Mouse (Mus musculus): ENCODE data around the gene Slc12a5. TPM values are rescaled to one million over a fixed set of nuclear protein-coding genes. Genes with fewer than 3 reads are reported as not detected.

Slc12a5 gene
- polyA plus RNA-seq (2015; fragmentation: Nextera tagmentation; extraction: Ambion mirVana) = 0.80 and 0.97 TPM in 2 replicates

GRCm38 (mm10) chr2:164960716-164961441 lies at the start of gene Slc12a5:
Gene Slc12a5 (plus strand): TSS chr2:164960802.
- H3K4me2 ChIP-seq (replicated peaks) = peak within 1 kb of the TSS; percentile 70
- H3K4me1 ChIP-seq (replicated peaks) = peaks cover 9% of the 10 kb centered on the region; the same call in 1 of the 2 replicates
- WGBS = under 1% methylated on average over 25 of the region's 54 CpGs
- no peak within 1 kb of the TSS for H3K27ac ChIP-seq
- peak; percentile 85 for ATAC-seq
- H3K27me3 ChIP-seq (replicated peaks) = peaks cover 5% of the 10 kb centered on the region; the same call in 1 of the 2 replicates
- H3K36me3 ChIP-seq = no peaks in the 10 kb centered on the region
- no peaks in the 10 kb centered on the region for H3K9me3 ChIP-seq
- H3K9ac ChIP-seq = peak within 1 kb of the TSS; percentile 45
- H3K4me3 ChIP-seq (replicated peaks) = peak within 1 kb of the TSS; percentile 55

DNA sequence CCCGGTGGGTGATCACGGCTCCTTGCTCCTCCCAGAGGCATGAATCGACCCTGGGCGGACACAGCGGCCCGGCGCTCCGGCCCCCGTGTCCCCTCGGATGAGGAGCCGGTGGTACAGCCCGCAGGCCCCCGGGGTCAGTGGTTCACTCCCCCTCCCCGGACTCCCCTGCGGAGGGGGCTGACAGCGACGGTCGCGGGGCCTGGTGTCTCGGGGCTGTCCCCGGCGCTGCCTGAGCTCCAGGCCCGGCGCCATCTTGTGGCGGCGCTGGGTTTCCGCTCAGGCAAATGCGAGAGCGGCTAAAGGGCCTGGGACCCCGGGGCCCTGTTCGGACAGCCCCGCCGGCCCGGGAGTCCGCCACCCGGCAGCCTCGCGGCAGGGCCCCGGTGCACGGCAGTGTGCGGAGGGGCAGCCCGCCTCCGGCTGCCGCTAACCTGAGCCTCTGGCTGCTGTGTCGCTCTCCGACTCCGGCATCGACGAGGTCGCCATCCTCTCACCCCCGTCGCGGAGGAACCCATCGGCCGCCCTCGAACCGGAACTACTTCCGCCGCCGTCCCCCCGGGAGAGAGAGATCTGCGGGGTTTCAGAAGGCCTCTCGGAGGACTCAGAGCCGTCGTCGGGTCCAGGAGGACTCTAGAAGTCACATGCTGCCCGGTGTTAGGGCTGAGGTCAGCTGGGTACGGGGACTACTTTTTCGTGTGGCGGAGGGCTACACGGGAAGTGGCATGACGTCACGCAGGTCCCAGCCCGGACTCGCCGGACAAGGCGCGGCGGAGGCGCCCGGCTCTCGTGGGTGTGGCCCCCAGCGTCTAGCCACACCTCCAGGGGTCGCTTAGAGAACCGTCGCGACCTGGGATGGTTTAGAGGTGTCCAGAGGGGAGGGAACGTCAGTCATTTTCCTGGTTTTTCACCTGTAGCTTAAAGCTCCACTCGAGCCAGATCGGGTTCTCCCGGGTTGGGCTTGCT lies 49.2 kb upstream of the Slc12a5 start, which contains the start of gene Zfp335:
Gene Zfp335, minus strand, starts transcription at position 672 of the 963 bp plus-strand sequence.
- H3K9me3 ChIP-seq = no peaks in the 10 kb centered on the region
- WGBS = under 1% methylated on average over 91 of the region's 91 CpGs
- H3K36me3 ChIP-seq = peaks cover 28% of the 10 kb centered on the region

DNA sequence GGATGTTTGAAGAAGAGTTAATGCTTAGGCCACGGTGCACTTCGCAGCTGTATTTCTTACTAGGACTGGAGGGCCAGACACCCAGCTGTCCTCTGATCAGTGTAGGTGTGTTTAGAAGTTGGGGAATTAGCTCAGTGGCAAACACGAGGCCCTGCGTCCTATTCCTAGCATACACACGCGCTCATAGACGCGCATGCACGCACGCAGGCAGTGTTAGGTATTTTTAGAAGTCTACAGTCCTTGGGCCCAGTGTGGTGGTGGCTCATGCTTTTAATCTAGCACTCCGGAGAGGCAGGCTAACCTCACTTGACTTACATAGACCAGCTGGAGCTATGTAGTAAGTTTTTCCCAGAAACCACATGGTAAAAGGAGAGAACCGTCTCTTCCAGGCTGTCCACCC lies 48.5 kb upstream of the Slc12a5 start:
- Histone ChIP-seq H3K27me3 (replicated peaks) (no peaks in the 10 kb centered on the region), H3K9me3 (no peaks in the 10 kb centered on the region), H3K27ac (peak overlapping the region; percentile 99), H3K4me2 (replicated peaks) (peak overlapping the region; percentile 87), H3K36me3 (peaks cover 22% of the 10 kb centered on the region), H3K4me3 (replicated peaks) (peak overlapping the region; percentile 84), H3K9ac (peak overlapping the region; percentile 95), H3K4me1 (replicated peaks) (peaks cover 24% of the 10 kb centered on the region)
- ATAC-seq = peak; percentile 47
- 4% methylated on average over 12 of the region's 12 CpGs for WGBS

More for the DNA sequence above, 49.2 kb upstream of the Slc12a5 start, which contains the start of gene Zfp335:
- Histone ChIP-seq H3K4me2 (replicated peaks) (peak within 1 kb of the TSS; percentile 87), H3K27ac (peak within 1 kb of the TSS; percentile 99), H3K27me3 (replicated peaks) (no peaks in the 10 kb centered on the region), H3K9ac (peak within 1 kb of the TSS; percentile 95), H3K4me3 (replicated peaks) (peak within 1 kb of the TSS; percentile 84), H3K4me1 (replicated peaks) (peaks cover 24% of the 10 kb centered on the region)
- ATAC-seq = peak; percentile 93

DNA sequence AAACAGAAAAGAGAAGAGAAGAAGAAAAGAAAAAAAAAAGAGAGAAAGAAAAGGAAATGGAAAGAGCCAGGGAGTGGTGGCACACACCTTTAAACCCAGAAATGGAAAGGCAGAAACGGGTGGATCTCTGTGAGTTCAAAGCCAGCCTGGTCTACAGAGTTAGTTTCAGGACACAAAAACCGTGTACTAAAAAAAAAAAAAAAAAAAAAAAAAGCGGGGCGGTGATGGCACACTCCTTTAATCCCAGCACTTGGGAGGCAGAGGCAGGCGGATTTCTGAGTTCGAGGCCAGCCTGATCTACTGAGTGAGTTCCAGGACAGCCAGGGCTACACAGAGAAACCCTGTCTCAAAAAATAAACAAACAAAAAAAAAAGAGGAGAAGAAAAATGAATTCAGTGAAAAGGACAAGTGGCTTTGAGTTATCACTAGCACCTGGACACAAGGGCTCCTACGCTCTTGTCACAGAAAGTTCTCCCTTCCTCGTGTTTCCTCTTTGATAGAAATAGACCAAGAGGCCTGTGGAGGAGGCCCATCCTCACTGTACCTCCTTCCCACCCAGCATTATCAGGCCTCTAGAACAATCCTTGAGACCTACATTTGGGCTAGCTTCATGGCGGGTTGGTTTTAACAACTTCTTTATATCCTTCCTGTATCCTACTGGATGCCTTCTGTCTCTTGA lies 47.7 kb upstream of the Slc12a5 start:
- H3K36me3 ChIP-seq = peaks cover 14% of the 10 kb centered on the region
- no peak overlapping the region for H3K9ac ChIP-seq
- peaks cover 24% of the 10 kb centered on the region for H3K4me1 ChIP-seq (replicated peaks)
- no peak overlapping the region; the same call in 1 of the 2 replicates for H3K4me3 ChIP-seq (replicated peaks)
- H3K27ac ChIP-seq = no peak overlapping the region
- WGBS = 84% methylated on average over 9 of the region's 9 CpGs
- H3K4me2 ChIP-seq (replicated peaks) = peak overlapping the region; percentile 87
- H3K9me3 ChIP-seq = no peaks in the 10 kb centered on the region
- H3K27me3 ChIP-seq (replicated peaks) = no peaks in the 10 kb centered on the region
- ATAC-seq = no peak

GRCm38 (mm10) chr2:164913428-164913786 lies 47.2 kb upstream of the Slc12a5 start:
- H3K9me3 ChIP-seq = no peaks in the 10 kb centered on the region
- 68% methylated on average over 2 of the region's 2 CpGs for WGBS
- no peak overlapping the region for H3K9ac ChIP-seq
- H3K27me3 ChIP-seq (replicated peaks) = no peaks in the 10 kb centered on the region
- H3K27ac ChIP-seq = no peak overlapping the region
- H3K4me1 ChIP-seq (replicated peaks) = peaks cover 24% of the 10 kb centered on the region
- no peak overlapping the region for H3K4me2 ChIP-seq (replicated peaks)
- H3K4me3 ChIP-seq (replicated peaks) = no peak overlapping the region
- no peak for ATAC-seq
- H3K36me3 ChIP-seq = peaks cover 9% of the 10 kb centered on the region

DNA sequence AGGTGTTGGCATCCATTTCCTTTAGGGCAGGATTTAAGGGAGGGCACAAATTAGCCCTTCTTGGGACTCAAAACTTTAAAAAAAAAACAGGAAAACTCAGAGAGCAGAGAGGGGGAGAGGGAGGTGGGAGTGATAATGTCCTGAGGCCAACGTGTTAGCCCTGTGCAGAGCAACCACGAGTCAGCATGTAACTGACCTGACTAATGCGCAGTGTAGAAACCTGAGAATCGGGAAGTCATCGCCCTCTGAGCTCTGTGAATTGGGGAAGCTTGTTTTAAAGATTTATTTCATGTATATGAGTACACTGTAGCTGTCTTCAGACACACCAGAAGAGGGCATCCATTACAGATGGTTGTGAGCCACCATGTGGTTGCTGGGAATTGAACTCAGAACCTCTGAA lies 43.8 kb upstream of the Slc12a5 start:
- no peaks in the 10 kb centered on the region for H3K27me3 ChIP-seq (replicated peaks)
- H3K9me3 ChIP-seq = no peaks in the 10 kb centered on the region
- no peak overlapping the region for H3K4me2 ChIP-seq (replicated peaks)
- H3K4me1 ChIP-seq (replicated peaks) = peaks cover 11% of the 10 kb centered on the region
- ATAC-seq = no peak
- 75% methylated on average over 5 of the region's 5 CpGs for WGBS
- no peaks in the 10 kb centered on the region for H3K36me3 ChIP-seq
- no peak overlapping the region for H3K4me3 ChIP-seq (replicated peaks)
- H3K9ac ChIP-seq = no peak overlapping the region
- H3K27ac ChIP-seq = no peak overlapping the region

- no peaks in the 10 kb centered on the region for H3K27me3 ChIP-seq (replicated peaks)
- no peak overlapping the region for H3K27ac ChIP-seq
- H3K4me3 ChIP-seq (replicated peaks) = no peak overlapping the region
- H3K4me2 ChIP-seq (replicated peaks) = no peak overlapping the region
- H3K9ac ChIP-seq = no peak overlapping the region
- ATAC-seq = no peak
- 56% methylated on average over 10 of the region's 10 CpGs for WGBS
- peaks cover 9% of the 10 kb centered on the region for H3K4me1 ChIP-seq (replicated peaks)
- no peaks in the 10 kb centered on the region for H3K9me3 ChIP-seq
- no peaks in the 10 kb centered on the region for H3K36me3 ChIP-seq
Observed at GRCm38 (mm10) chr2:164917371-164917770, 43.2 kb upstream of the Slc12a5 start.

DNA sequence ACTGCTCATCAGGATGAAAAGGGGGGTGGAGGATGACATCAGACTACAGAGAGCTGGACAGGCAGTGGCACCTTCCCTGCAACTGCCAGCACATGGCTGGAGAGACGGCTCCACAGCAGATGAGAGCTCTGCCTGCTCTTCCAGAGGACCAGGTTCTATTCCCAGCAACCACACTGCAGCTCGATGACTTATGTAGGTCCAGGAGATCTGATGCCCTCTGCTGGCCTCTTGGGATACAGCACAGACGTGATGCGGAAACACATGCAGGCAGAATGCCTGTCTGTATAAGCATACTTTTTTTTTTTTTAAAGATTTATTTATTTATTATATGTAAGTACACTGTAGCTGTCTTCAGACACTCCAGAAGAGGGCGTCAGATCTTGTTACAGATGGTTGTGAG lies 42.3 kb upstream of the Slc12a5 start:
- H3K4me3 ChIP-seq (replicated peaks) = no peak overlapping the region
- H3K36me3 ChIP-seq = no peaks in the 10 kb centered on the region
- H3K9ac ChIP-seq = no peak overlapping the region
- ATAC-seq = no peak
- H3K27me3 ChIP-seq (replicated peaks) = no peaks in the 10 kb centered on the region
- H3K9me3 ChIP-seq = no peaks in the 10 kb centered on the region
- no peak overlapping the region for H3K27ac ChIP-seq
- peaks cover 5% of the 10 kb centered on the region; the same call in 1 of the 2 replicates for H3K4me1 ChIP-seq (replicated peaks)
- H3K4me2 ChIP-seq (replicated peaks) = no peak overlapping the region
- WGBS = 65% methylated on average over 5 of the region's 5 CpGs

- ATAC-seq = 0 out of 2 replicates have a peak, but pooled peaks have one; percentile 21
- H3K9me3 ChIP-seq = no peaks in the 10 kb centered on the region
- H3K36me3 ChIP-seq = no peaks in the 10 kb centered on the region
- no peaks in the 10 kb centered on the region for H3K27me3 ChIP-seq (replicated peaks)
- WGBS = 51% methylated on average over 7 of the region's 7 CpGs
- no peak overlapping the region for H3K27ac ChIP-seq
- H3K4me1 ChIP-seq (replicated peaks) = no peaks in the 10 kb centered on the region
- H3K4me3 ChIP-seq (replicated peaks) = no peak overlapping the region
- H3K4me2 ChIP-seq (replicated peaks) = no peak overlapping the region
- H3K9ac ChIP-seq = no peak overlapping the region
Observed at GRCm38 (mm10) chr2:164921984-164922383, 38.6 kb upstream of the Slc12a5 start.

GRCm38 (mm10) chr2:164923291-164923690 lies 37.3 kb upstream of the Slc12a5 start:
- no peak for ATAC-seq
- H3K27me3 ChIP-seq (replicated peaks) = no peaks in the 10 kb centered on the region
- no peaks in the 10 kb centered on the region for H3K36me3 ChIP-seq
- H3K9me3 ChIP-seq = no peaks in the 10 kb centered on the region
- H3K4me1 ChIP-seq (replicated peaks) = no peaks in the 10 kb centered on the region
- H3K4me3 ChIP-seq (replicated peaks) = no peak overlapping the region
- WGBS = 64% methylated on average over 4 of the region's 4 CpGs
- H3K4me2 ChIP-seq (replicated peaks) = no peak overlapping the region
- H3K9ac ChIP-seq = no peak overlapping the region
- H3K27ac ChIP-seq = no peak overlapping the region

DNA sequence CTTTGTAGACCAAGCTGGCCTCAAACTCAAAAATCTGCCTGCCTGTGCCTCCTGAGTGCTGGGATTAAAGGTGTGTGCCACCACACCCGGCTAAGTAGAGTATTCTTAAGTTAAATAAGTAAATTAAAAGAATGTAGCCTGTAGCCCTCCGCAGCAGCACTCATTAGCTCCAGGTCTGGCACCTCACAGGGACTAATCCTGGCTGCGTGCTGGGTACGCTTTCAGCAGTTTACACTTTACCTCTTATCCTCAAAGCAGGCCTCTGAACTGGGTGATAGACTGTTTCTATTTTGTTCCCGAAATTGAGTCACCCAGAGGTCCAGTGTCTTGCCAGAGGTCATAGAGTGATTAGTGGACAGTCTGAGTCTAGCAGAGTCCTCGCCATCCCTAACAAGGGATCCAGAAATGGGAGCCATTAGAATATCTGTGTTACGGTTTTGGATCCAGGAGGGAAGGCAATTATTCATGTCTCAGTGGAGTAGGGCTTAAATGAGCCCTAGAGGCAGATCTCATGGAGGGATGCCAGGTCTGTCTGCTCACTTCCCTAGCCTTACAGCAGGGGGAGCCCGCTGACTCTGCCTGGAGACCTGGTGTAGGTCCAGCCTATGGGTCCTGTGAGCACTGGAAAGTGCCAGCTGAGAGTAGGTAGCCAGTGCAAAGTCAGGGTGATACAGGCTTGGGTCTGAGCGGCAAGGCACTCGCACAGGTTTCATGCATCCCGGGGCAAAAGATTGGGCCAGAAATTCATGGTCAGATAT lies 36.3 kb upstream of the Slc12a5 start:
- ATAC-seq = peak; percentile 62
- no peaks in the 10 kb centered on the region for H3K36me3 ChIP-seq
- H3K4me3 ChIP-seq (replicated peaks) = no peak overlapping the region
- no peaks in the 10 kb centered on the region for H3K4me1 ChIP-seq (replicated peaks)
- 38% methylated on average over 11 of the region's 11 CpGs for WGBS
- H3K9me3 ChIP-seq = no peaks in the 10 kb centered on the region
- H3K27me3 ChIP-seq (replicated peaks) = no peaks in the 10 kb centered on the region
- H3K27ac ChIP-seq = no peak overlapping the region
- no peak overlapping the region for H3K9ac ChIP-seq
- no peak overlapping the region for H3K4me2 ChIP-seq (replicated peaks)

All from intestine, embryonic 15.5 days (tissue).